Comparison of ENCODE assay signal across 17 mouse cellular contexts in the genomic region with DNA sequence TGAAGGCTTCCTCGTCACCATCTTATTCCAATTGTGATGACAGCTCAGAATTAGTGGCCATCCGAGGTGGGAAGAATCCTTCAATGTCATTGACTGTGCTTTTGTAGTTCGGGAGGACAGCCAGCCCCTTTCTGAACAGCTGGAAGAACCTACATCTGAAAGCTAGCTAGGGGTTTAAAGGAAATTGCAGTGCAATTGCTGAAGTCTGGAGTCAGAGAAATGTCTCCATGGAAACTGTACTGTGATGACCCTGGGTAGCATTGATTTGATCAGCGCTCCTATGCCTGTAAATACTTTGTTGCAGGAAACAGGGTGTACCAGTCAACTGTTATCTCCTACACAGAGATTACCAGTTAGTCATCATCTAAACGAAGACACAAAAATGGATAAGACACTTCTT.
"Had no signal": no experiment of that assay in that cellular context is flagged by ENCODE, and none has a peak within 500 bp of the region (broad histone marks: within the 10 kb centered on the region; RNA-seq: fewer than 3 reads in every experiment).

No protein-coding gene starts in this region.

- H3K4me1 ChIP-seq: limb, embryonic 10.5 days; limb, embryonic 13.5 days; liver, embryonic 13.5 days; midbrain, embryonic 12.5 days had no signal

- H3K36me3 ChIP-seq: limb, embryonic 10.5 days; limb, embryonic 13.5 days; liver, embryonic 13.5 days; midbrain, embryonic 12.5 days had no signal

- H3K27me3 ChIP-seq: limb, embryonic 13.5 days; liver, embryonic 13.5 days; midbrain, embryonic 12.5 days had no signal

- H3K9ac ChIP-seq: limb, embryonic 13.5 days; liver, embryonic 13.5 days; midbrain, embryonic 12.5 days had no signal

- H3K9me3 ChIP-seq: limb, embryonic 10.5 days; liver, embryonic 13.5 days; midbrain, embryonic 12.5 days had no signal

- H3K27ac ChIP-seq: layer of hippocampus, adult 2 months; limb, embryonic 10.5 days; limb, embryonic 13.5 days; liver, embryonic 13.5 days; midbrain, embryonic 12.5 days had no signal

- DNase-seq: kidney, adult 11 months; kidney, adult 8-10 months; kidney, postnatal 14 days; layer of hippocampus, adult 9-11 months; liver; liver, embryonic 13.5 days; lung, adult 2 months; lung, postnatal 14 days; lung, postnatal 4 days; retina, postnatal 1 day; right cerebral cortex, postnatal 25 days; thymus, adult 18-20 months; thymus, postnatal 36 days had no signal

- H3K4me2 ChIP-seq: limb, embryonic 13.5 days; liver, embryonic 13.5 days; midbrain, embryonic 12.5 days had no signal

- H3K4me3 ChIP-seq: layer of hippocampus, adult 2 months; limb, embryonic 10.5 days; limb, embryonic 13.5 days; liver, embryonic 13.5 days; midbrain, embryonic 12.5 days had no signal
